In the genomic region with DNA sequence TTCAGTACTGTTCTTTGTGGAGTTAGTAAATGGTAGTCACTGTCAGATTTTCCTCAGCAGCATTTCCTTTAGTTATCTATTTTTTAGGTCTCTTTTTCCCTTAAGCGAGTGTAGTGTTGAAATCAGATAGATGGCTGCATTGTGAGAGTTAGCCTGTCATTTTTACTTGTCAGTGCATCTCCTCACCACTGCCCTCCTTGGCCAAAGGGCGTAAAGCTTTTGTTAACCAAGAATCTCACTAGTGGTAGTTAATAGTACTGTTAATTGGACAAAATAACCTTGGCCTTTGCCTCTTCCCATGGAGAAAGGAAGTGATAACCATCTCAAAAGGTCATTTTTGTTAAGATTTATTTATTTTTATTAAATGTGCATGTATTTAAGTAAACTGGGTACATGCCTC, we compare ENCODE assay signal across 21 mouse cellular contexts. TPM values are rescaled to one million over a fixed set of nuclear protein-coding genes. Genes with fewer than 3 reads are reported as not detected.
DNase-seq lines count a peak whose midpoint lies in the region; ATAC-seq and TF ChIP-seq lines count a peak whose summit lies in the region.
"Had no signal": no experiment of that assay in that cellular context is flagged by ENCODE, and none has a peak within 500 bp of the region (broad histone marks: within the 10 kb centered on the region; RNA-seq: fewer than 3 reads in every experiment).

No protein-coding gene starts in this region.

- ATAC-seq in liver, postnatal 0 days, result no peak
- ATAC-seq in liver, embryonic 12.5 days, result no peak
- no peak for ATAC-seq in forebrain, embryonic 15.5 days (replicated peaks)
- no peak for ATAC-seq in midbrain, embryonic 15.5 days (replicated peaks)
- ATAC-seq: forebrain, embryonic 13.5 days; inflammation-experienced regulatory T-cells, adult 6 months had no signal

- peaks cover 2% of the 10 kb centered on the region; the same call in 1 of the 2 replicates for H3K36me3 ChIP-seq in heart, adult 2 months (ENCODE audit: control insufficient read depth, insufficient read depth, low read length)
- no peaks in the 10 kb centered on the region for H3K36me3 ChIP-seq in liver, postnatal 0 days (replicated peaks; ENCODE audit: insufficient read depth, low read length)
- H3K36me3 ChIP-seq in liver, embryonic 12.5 days, result peaks cover 7% of the 10 kb centered on the region; the same call in 1 of the 2 replicates
- 0 out of 2 replicates have a peak, but pooled peaks cover 8% of the 10 kb centered on the region for H3K36me3 ChIP-seq in forebrain, embryonic 15.5 days
- H3K36me3 ChIP-seq in midbrain, embryonic 15.5 days (replicated peaks), result no peaks in the 10 kb centered on the region
- H3K36me3 ChIP-seq: embryonic facial prominence, embryonic 12.5 days; hindbrain, embryonic 12.5 days; limb, embryonic 15.5 days had no signal

- H3K4me2 ChIP-seq in liver, postnatal 0 days (ENCODE audit: low read depth, low read length), result no peak overlapping the region
- H3K4me2 ChIP-seq in liver, embryonic 12.5 days, result no peak overlapping the region
- no peak overlapping the region for H3K4me2 ChIP-seq in forebrain, embryonic 15.5 days (replicated peaks)
- H3K4me2 ChIP-seq in midbrain, embryonic 15.5 days, result no peak overlapping the region
- H3K4me2 ChIP-seq: embryonic facial prominence, embryonic 12.5 days; forebrain, embryonic 13.5 days; hindbrain, embryonic 12.5 days; limb, embryonic 15.5 days; neural tube, embryonic 13.5 days had no signal

- WGBS in heart, adult 2 months, result 65% methylated on average over 2 of the region's 2 CpGs
- WGBS in liver, postnatal 0 days (ENCODE audit: insufficient replicate concordance), result 75% methylated on average over 2 of the region's 2 CpGs
- 80% methylated on average over 2 of the region's 2 CpGs for WGBS in liver, embryonic 12.5 days (ENCODE audit: insufficient replicate concordance)
- 88% methylated on average over 2 of the region's 2 CpGs for WGBS in forebrain, embryonic 15.5 days
- WGBS in midbrain, embryonic 15.5 days, result 93% methylated on average over 2 of the region's 2 CpGs

- peaks cover 4% of the 10 kb centered on the region; the same call in 1 of the 2 replicates for H3K9me3 ChIP-seq in liver, postnatal 0 days (ENCODE audit: low read length)
- H3K9me3 ChIP-seq in liver, embryonic 12.5 days (replicated peaks), result peaks cover 15% of the 10 kb centered on the region; the same call in 1 of the 2 replicates
- H3K9me3 ChIP-seq in forebrain, embryonic 15.5 days, result 0 out of 2 replicates have a peak, but pooled peaks cover 19% of the 10 kb centered on the region
- H3K9me3 ChIP-seq in midbrain, embryonic 15.5 days, result no peaks in the 10 kb centered on the region
- H3K9me3 ChIP-seq: embryonic facial prominence, embryonic 12.5 days; limb, embryonic 15.5 days had no signal

- TF ChIP-seq EP300 in heart, adult 2 months (IDR thresholded peaks at IDR 0.05; ENCODE audit: insufficient read depth, low read depth, low read length), result no peak
- TF ChIP-seq EP300 in liver, postnatal 0 days (IDR thresholded peaks at IDR 0.05; ENCODE audit: low read depth), result no peak

- peaks cover 11% of the 10 kb centered on the region for H3K79me2 ChIP-seq in heart, adult 2 months (replicated peaks; ENCODE audit: control insufficient read depth, insufficient read depth, low read length)

- H3K9ac ChIP-seq in heart, adult 2 months (ENCODE audit: low read depth, low read length), result no peak overlapping the region
- no peak overlapping the region for H3K9ac ChIP-seq in liver, postnatal 0 days (replicated peaks)
- no peak overlapping the region for H3K9ac ChIP-seq in liver, embryonic 12.5 days
- H3K9ac ChIP-seq in forebrain, embryonic 15.5 days (replicated peaks), result no peak overlapping the region
- no peak overlapping the region for H3K9ac ChIP-seq in midbrain, embryonic 15.5 days
- H3K9ac ChIP-seq: embryonic facial prominence, embryonic 12.5 days; forebrain, embryonic 13.5 days; hindbrain, embryonic 12.5 days; limb, embryonic 15.5 days; neural tube, embryonic 13.5 days had no signal

- peaks cover 6% of the 10 kb centered on the region for H3K4me1 ChIP-seq in heart, adult 2 months (ENCODE audit: control insufficient read depth, insufficient read depth, low read length)
- peaks cover 4% of the 10 kb centered on the region; the same call in 1 of the 2 replicates for H3K4me1 ChIP-seq in liver, postnatal 0 days (ENCODE audit: insufficient read depth)
- H3K4me1 ChIP-seq in liver, embryonic 12.5 days, result peaks cover 18% of the 10 kb centered on the region
- H3K4me1 ChIP-seq in forebrain, embryonic 15.5 days, result peaks cover 24% of the 10 kb centered on the region
- H3K4me1 ChIP-seq in midbrain, embryonic 15.5 days, result peaks cover 16% of the 10 kb centered on the region
- H3K4me1 ChIP-seq: limb, embryonic 15.5 days had no signal

- no peak overlapping the region for H3K27ac ChIP-seq in heart, adult 2 months
- H3K27ac ChIP-seq in liver, postnatal 0 days (ENCODE audit: low read depth), result no peak overlapping the region
- no peak overlapping the region for H3K27ac ChIP-seq in liver, embryonic 12.5 days
- no peak overlapping the region for H3K27ac ChIP-seq in forebrain, embryonic 15.5 days (replicated peaks)
- H3K27ac ChIP-seq in midbrain, embryonic 15.5 days, result no peak overlapping the region
- H3K27ac ChIP-seq: embryonic facial prominence, embryonic 12.5 days; forebrain, embryonic 13.5 days; hindbrain, embryonic 12.5 days; limb, embryonic 15.5 days; neural tube, embryonic 13.5 days had no signal

- peak; percentile 18; the same call in 1 of the 2 replicates for TF ChIP-seq CTCF in heart, adult 2 months (IDR thresholded peaks at IDR 0.05)
- 0 out of 2 replicates have a peak, but pooled peaks have one; percentile 12 for TF ChIP-seq CTCF in liver, postnatal 0 days (IDR thresholded peaks at IDR 0.05; ENCODE audit: low read depth)

- no peaks in the 10 kb centered on the region for H3K27me3 ChIP-seq in heart, adult 2 months (ENCODE audit: control insufficient read depth, insufficient read depth, low read length)
- no peaks in the 10 kb centered on the region for H3K27me3 ChIP-seq in liver, postnatal 0 days (ENCODE audit: insufficient read depth, low read length)
- H3K27me3 ChIP-seq in liver, embryonic 12.5 days (replicated peaks), result no peaks in the 10 kb centered on the region
- H3K27me3 ChIP-seq in forebrain, embryonic 15.5 days, result no peaks in the 10 kb centered on the region
- H3K27me3 ChIP-seq in midbrain, embryonic 15.5 days (replicated peaks), result no peaks in the 10 kb centered on the region
- H3K27me3 ChIP-seq: embryonic facial prominence, embryonic 12.5 days; forebrain, embryonic 13.5 days; hindbrain, embryonic 12.5 days; limb, embryonic 15.5 days; neural tube, embryonic 13.5 days had no signal

- no peak for TF ChIP-seq POLR2A in heart, adult 2 months (IDR thresholded peaks at IDR 0.05; ENCODE audit: insufficient read depth, low read depth, low read length)

- no peak for DNase-seq in heart, adult 2 months
- DNase-seq in heart, postnatal 36 days, result no peak
- no peak for DNase-seq in liver, postnatal 0 days
- DNase-seq in ZHBTc4 (ENCODE audit: low read depth, low spot score), result peak; percentile 44
- DNase-seq in retina, postnatal 1 day, result peak; percentile 42
- DNase-seq: adrenal gland, postnatal 36 days; cerebellum, adult 2 months; cerebellum, postnatal 36 days; gastrocnemius, postnatal 10 days; lung, postnatal 14 days; thymus, adult 2 months had no signal

- intact Hi-C loops in heart, adult 2 months (cut with DNase I), result no loop called here
- intact Hi-C loops in heart, postnatal 36 days (cut with DNase I), result loop anchor here (10.0 kb wide), 1 partner anchor 643 kb away; a partner anchor contains a TSS

- H3K4me3 ChIP-seq in heart, adult 2 months, result no peak overlapping the region
- no peak overlapping the region for H3K4me3 ChIP-seq in liver, postnatal 0 days (ENCODE audit: low read depth, low read length)
- no peak overlapping the region for H3K4me3 ChIP-seq in liver, embryonic 12.5 days
- no peak overlapping the region for H3K4me3 ChIP-seq in forebrain, embryonic 15.5 days
- no peak overlapping the region for H3K4me3 ChIP-seq in midbrain, embryonic 15.5 days
- H3K4me3 ChIP-seq: embryonic facial prominence, embryonic 12.5 days; erythroblast, embryonic 14.5 days; forebrain, embryonic 13.5 days; hindbrain, embryonic 12.5 days; limb, embryonic 15.5 days; neural tube, embryonic 13.5 days had no signal

RNA-seq across cellular contexts. Expression of a gene that starts 6.5 kb away (rescaled TPM):
- 10 to 100 TPM; 17.6 to 19.3 TPM for total RNA-seq in heart, adult 2 months (2021)
- 5.9 and 10.2 TPM in 2 replicates for polyA plus RNA-seq in heart, adult 2 months (2012; rRNA removed)
- 10 to 100 TPM; 19.9 to 22.6 TPM for total RNA-seq in heart, postnatal 36 days (2021)
- polyA plus RNA-seq in liver, postnatal 0 days (2015; fragmentation: Nextera tagmentation; extraction: Ambion mirVana), result 1.6 and 1.9 TPM in 2 replicates
- polyA plus RNA-seq in liver, embryonic 12.5 days (2016; fragmentation: Nextera tagmentation; extraction: Ambion mirVana), result 2.8 and 3.1 TPM in 2 replicates
- polyA plus RNA-seq in forebrain, embryonic 15.5 days (2015; fragmentation: Nextera tagmentation; extraction: Ambion mirVana), result 13.2 and 15.4 TPM in 2 replicates
- 11.1 and 12.6 TPM in 2 replicates for polyA plus RNA-seq in midbrain, embryonic 15.5 days (2015; fragmentation: Nextera tagmentation; extraction: Ambion mirVana)

Comparison
In these comparisons a context has a peak if more than half of its experiments do, and no peak if none do; other contexts are left out.
1. DNase-seq: peak in ZHBTc4 (single experiment) and retina, postnatal 1 day (single experiment); none in heart, adult 2 months (0 of 2), heart, postnatal 36 days (0 of 2) and liver, postnatal 0 days (single experiment).